Mouse (Mus musculus) embryonic fibroblast, embryonic 13.5 days (primary cell): ENCODE data around the gene Dhx37. TPM values are rescaled to one million over a fixed set of nuclear protein-coding genes. Genes with fewer than 3 reads are reported as not detected.
"Not testable (repeated sequence)": the region's sequence is repeated elsewhere in the genome, so short reads cannot be mapped to it uniquely, and the experiment has no call there.

ENCODE experiments used
- H3K27ac ChIP-seq: 2 replicates; pipeline ENCODE4 v1.5.1; 2012; ENCODE audit warnings: low read length, control low read depth, inconsistent platforms; ENCODE audit not compliant: insufficient read depth
- H3K4me1 ChIP-seq: 2 replicates; pipeline ENCODE4 v1.6.1; 2011; ENCODE audit warnings: low read length; ENCODE audit not compliant: control insufficient read depth, insufficient read depth
- H3K4me3 ChIP-seq: 2 replicates; pipeline ENCODE4 v1.5.1; 2011; ENCODE audit warnings: mild to moderate bottlenecking, control low read depth, low read length; ENCODE audit not compliant: insufficient read depth
- CTCF ChIP-seq: IDR thresholded peaks from 2 replicates; pipeline ENCODE4 v1.5.1; 2011; ENCODE audit warnings: mild to moderate bottlenecking, control low read depth, low read length, moderate library complexity, borderline replicate concordance; ENCODE audit not compliant: insufficient read depth
- POLR2A ChIP-seq: IDR thresholded peaks from 2 replicates; pipeline ENCODE4 v1.6.1; 2011; ENCODE audit warnings: low read depth, mild to moderate bottlenecking, control low read depth, low read length, moderate library complexity
- polyA plus RNA-seq: library from polyadenylated mRNA; stranded (reverse); fragments of >200 nt; gene quantifications from 2 replicates; pipeline ENCODE4 v1.2.4, GENCODE M21; 2011; ENCODE audit warnings: low read depth; ENCODE audit not compliant: missing spikeins, insufficient read length

Gene Dhx37
- polyA plus RNA-seq, 1 experiment: 18.6 TPM

DNA sequence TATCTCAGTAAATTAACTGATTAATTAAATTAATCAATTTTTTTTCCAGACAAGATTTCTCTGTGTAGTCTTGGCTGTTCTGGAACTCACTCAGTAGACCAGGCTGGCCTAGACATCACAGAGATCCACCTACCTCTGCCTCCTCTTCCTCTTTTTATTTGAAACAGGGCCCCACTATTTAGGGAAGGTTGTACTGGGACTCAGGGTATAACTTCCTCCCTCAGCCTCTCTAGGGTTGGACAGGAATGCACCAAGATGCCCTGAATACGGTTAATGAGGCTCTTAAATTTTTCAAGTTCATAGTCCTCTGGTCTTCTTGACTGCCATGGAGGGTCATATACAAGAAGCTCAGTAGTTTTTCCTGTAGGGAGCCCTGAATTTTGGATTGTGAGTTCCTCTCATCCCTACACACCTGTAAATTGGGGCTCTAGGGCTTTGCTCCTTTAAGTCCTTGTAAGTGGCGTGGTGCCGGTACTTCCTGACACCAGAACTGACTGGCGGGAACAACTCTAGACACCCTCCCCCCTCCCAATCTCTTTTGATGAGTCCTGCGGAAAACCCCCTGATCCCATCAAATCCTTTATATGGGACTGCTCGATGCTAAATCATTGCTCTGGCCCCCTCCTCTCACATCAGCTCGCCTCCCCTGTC lies 6.8 kb upstream of the Dhx37 start:
- TF ChIP-seq POLR2A (no peak), CTCF (no peak)
- Histone ChIP-seq H3K27ac (no peak overlapping the region), H3K4me1 (no peaks in the 10 kb centered on the region; the same call in 1 of the 2 replicates), H3K4me3 (peak overlapping the region; percentile 98)

DNA sequence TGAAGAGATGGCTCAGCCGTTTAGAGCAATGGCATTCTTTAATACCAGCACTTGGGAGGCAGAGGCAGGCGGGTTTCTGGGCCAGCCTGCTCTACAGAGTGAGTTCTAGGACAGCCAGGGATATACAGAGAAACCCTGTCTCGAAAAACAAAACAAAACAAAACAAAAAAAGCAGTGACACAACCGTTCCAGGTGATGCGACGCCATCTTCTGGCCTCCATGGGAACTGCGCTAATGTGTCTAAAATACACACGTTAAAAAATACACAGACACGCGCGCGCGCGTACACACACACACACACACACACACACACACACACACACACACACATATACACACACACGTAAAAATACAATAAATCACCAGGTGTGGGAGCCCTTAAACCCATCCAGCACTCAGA lies 426 bp upstream of the Dhx37 start:
- H3K27ac ChIP-seq, H3K4me3 ChIP-seq, H3K4me1 ChIP-seq: not testable (repeated sequence)

DNA sequence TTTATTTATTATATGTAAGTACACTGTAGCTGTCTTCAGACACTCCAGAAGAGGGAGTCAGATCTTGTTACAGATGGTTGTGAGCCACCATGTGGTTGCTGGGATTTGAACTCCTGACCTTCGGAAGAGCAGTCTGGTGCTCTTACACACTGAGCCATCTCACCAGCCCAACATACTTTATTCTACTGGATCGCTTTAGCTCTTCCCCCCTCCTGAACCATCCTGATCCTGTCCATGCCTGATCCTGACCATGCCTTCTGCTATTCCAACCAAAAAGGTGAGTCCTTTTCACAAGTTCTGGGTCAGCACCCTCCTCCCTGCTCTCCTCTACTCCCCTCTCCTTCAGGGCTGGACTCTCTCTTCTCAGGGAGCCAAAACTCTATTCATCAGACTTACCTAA lies 1.6 kb downstream of the Dhx37 start:
- not testable (repeated sequence) for H3K4me3 ChIP-seq, H3K4me1 ChIP-seq, H3K27ac ChIP-seq

GRCm38 (mm10) chr5:125426343-125426742 lies 7.6 kb downstream of the Dhx37 start:
- TF ChIP-seq CTCF (no peak), POLR2A (no peak)
- Histone ChIP-seq H3K4me3 (no peak overlapping the region), H3K4me1 (no peaks in the 10 kb centered on the region), H3K27ac (no peak overlapping the region)

- Histone ChIP-seq H3K27ac (no peak overlapping the region), H3K4me1 (no peaks in the 10 kb centered on the region), H3K4me3 (no peak overlapping the region)
- TF ChIP-seq CTCF (no peak), POLR2A (no peak)
These were observed 8.1 kb downstream of the Dhx37 start for GRCm38 (mm10) chr5:125425698-125426276.

DNA sequence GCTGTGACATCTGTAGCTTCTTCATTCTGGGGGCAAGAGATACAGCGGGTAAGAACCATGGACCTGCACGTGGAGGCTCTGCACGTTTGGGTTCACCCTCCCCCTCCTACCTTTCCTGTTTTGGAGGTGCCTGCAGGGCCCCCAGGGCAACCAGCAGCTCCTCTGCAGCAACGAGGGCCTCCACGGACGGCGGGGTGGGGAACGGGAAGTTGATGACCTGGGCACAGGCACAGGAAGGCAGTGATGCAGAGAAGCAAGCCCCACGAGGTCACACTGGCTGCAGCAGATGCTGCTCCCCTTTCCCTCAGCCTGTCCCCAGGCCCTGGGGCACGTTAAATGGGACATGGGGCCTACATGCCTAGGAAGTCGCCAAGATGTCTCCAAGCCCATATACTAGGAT lies 14.8 kb downstream of the Dhx37 start:
- Histone ChIP-seq H3K4me3 (no peak overlapping the region), H3K27ac (no peak overlapping the region)

GRCm38 (mm10) chr5:125418636-125419035 lies 15.3 kb downstream of the Dhx37 start:
- TF ChIP-seq CTCF (no peak), POLR2A (no peak)
- H3K4me3 ChIP-seq: no peak overlapping the region
- H3K4me1 ChIP-seq: no peaks in the 10 kb centered on the region
- no peak overlapping the region for H3K27ac ChIP-seq

More for the DNA sequence above, 14.8 kb downstream of the Dhx37 start:
- TF ChIP-seq CTCF (no peak), POLR2A (no peak)
- no peaks in the 10 kb centered on the region for H3K4me1 ChIP-seq

DNA sequence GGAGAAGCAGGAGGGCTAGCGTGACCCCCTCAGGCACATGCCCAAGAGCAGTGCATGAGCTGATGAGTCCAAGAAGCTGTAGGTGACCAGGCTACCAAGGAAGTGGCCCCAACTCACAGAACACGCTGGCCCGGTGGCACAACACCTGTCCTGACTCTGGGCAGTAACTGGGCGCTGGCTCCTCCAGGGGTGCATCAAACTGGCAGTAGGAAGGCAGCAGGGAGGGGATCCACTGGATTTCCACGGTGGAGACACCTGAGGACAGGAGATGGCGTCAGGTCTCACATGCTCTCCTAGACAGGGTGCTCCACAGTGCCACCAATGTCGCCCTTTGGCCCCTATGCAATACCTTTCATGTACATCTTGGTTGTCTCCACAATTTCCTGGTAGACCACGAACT lies 17.7 kb downstream of the Dhx37 start:
- no peak for TF ChIP-seq POLR2A
- TF ChIP-seq CTCF: no peak
- Histone ChIP-seq H3K4me1 (no peaks in the 10 kb centered on the region), H3K4me3 (no peak overlapping the region), H3K27ac (no peak overlapping the region)

GRCm38 (mm10) chr5:125413763-125414162 lies 20.2 kb downstream of the Dhx37 start:
- no peak for TF ChIP-seq POLR2A
- no peak for TF ChIP-seq CTCF
- H3K4me3 ChIP-seq: no peak overlapping the region
- H3K4me1 ChIP-seq: peaks cover 4% of the 10 kb centered on the region; the same call in 1 of the 2 replicates
- no peak overlapping the region for H3K27ac ChIP-seq

DNA sequence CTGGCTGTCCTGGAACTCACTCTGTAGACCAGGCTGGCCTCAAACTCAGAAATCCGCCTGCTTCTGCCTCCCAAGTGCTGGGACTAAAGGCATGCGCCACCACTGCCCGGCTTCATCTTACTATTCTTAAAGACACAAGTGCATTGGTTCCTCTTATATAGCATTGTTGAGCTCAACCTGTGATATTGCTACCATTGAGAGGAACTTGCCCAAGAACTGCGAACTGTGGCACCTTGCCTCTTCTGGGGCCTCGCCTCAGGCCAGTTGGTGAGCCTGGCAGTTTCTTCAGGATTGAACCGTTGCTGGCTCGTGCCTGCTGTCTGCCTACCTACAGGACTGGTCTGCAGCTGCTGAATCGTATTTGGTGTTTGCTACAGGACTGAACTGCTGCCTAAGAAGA lies 21.4 kb downstream of the Dhx37 start:
- not testable (repeated sequence) for H3K4me1 ChIP-seq, H3K27ac ChIP-seq, H3K4me3 ChIP-seq

- no peak overlapping the region for H3K4me3 ChIP-seq
- TF ChIP-seq POLR2A (no peak), CTCF (no peak; the same call in 1 of the 2 replicates)
- peaks cover 5% of the 10 kb centered on the region; the same call in 1 of the 2 replicates for H3K4me1 ChIP-seq
- H3K27ac ChIP-seq: no peak overlapping the region
These were observed 21.9 kb downstream of the Dhx37 start for GRCm38 (mm10) chr5:125411972-125412530.
